Mouse (Mus musculus) ES-Bruce4 (cell line): Measurements from ENCODE around the gene Znrf1. TPM values are rescaled to one million over a fixed set of nuclear protein-coding genes. Genes with fewer than 3 reads are reported as not detected.

Experiments
- H3K27ac ChIP-seq: 2 replicates; pipeline ENCODE4 v1.5.1; 2012; ENCODE audit warnings: low read length, inconsistent platforms; ENCODE audit not compliant: insufficient read depth
- H3K27me3 ChIP-seq: 2 replicates; pipeline ENCODE4 v1.6.1; 2012; ENCODE audit warnings: mild to moderate bottlenecking, low read length, inconsistent platforms; ENCODE audit not compliant: control insufficient read depth, poor library complexity, insufficient read depth, severe bottlenecking
- H3K36me3 ChIP-seq: 2 replicates; pipeline ENCODE4 v1.6.1; 2012; ENCODE audit warnings: inconsistent platforms, mild to moderate bottlenecking, low read length, moderate library complexity; ENCODE audit not compliant: control insufficient read depth, poor library complexity, insufficient read depth, severe bottlenecking
- H3K4me1 ChIP-seq: one replicate; pipeline ENCODE4 v1.8.1; 2011; ENCODE audit warnings: low read length; ENCODE audit not compliant: control insufficient read depth, insufficient read depth
- H3K4me3 ChIP-seq: 2 replicates; pipeline ENCODE4 v1.5.1; 2011; ENCODE audit warnings: low read depth, mild to moderate bottlenecking, low read length
- H3K9ac ChIP-seq: 2 replicates; pipeline ENCODE4 v1.6.1; 2012; ENCODE audit warnings: low read depth, mild to moderate bottlenecking, inconsistent platforms; ENCODE audit not compliant: poor library complexity, severe bottlenecking
- H3K9me3 ChIP-seq: replicated peaks from 2 replicates; pipeline ENCODE4 v1.6.1; 2012; ENCODE audit warnings: mild to moderate bottlenecking, low read length, inconsistent platforms; ENCODE audit not compliant: control insufficient read depth, poor library complexity, insufficient read depth, severe bottlenecking
- CTCF ChIP-seq: IDR thresholded peaks from one replicate; pipeline ENCODE4 v1.8.1; 2011; ENCODE audit warnings: low read depth, low read length
- EP300 ChIP-seq: IDR thresholded peaks from 2 replicates; pipeline ENCODE4 v1.6.1; 2011; ENCODE audit warnings: low read depth, low read length; ENCODE audit not compliant: insufficient read depth
- POLR2A ChIP-seq: IDR thresholded peaks from one replicate; pipeline ENCODE4 v1.8.1; 2011; ENCODE audit warnings: low read length; ENCODE audit not compliant: insufficient read depth
- polyA plus RNA-seq: library from polyadenylated mRNA; stranded (reverse); fragments of >200 nt; gene quantifications from 2 replicates; pipeline ENCODE4 v1.2.4, GENCODE M21; 2011; ENCODE audit warnings: low read depth; ENCODE audit not compliant: missing spikeins, insufficient read depth, insufficient read length

The Znrf1 gene
- polyA plus RNA-seq, 1 experiment, result 38.5 TPM

- no peaks in the 10 kb centered on the region for H3K9me3 ChIP-seq
- peaks cover 2% of the 10 kb centered on the region; the same call in 1 of the 2 replicates for H3K36me3 ChIP-seq
- TF ChIP-seq CTCF (no peak), POLR2A (no peak), EP300 (no peak)
- no peaks in the 10 kb centered on the region; the same call in 1 of the 2 replicates for H3K27me3 ChIP-seq
- H3K27ac ChIP-seq, result no peak overlapping the region
- no peak overlapping the region for H3K4me3 ChIP-seq
- no peaks in the 10 kb centered on the region for H3K4me1 ChIP-seq
- H3K9ac ChIP-seq, result no peak overlapping the region
Measured at GRCm38 (mm10) chr8:111576501-111576900, 40.6 kb downstream of the Znrf1 start.

GRCm38 (mm10) chr8:111577880-111578533 is 42.1 kb downstream of the Znrf1 start:
- H3K36me3 ChIP-seq, result peaks cover 2% of the 10 kb centered on the region; the same call in 1 of the 2 replicates
- no peak for TF ChIP-seq CTCF
- no peak for TF ChIP-seq EP300
- TF ChIP-seq POLR2A, result no peak
- H3K9me3 ChIP-seq, result no peaks in the 10 kb centered on the region
- no peak overlapping the region for H3K9ac ChIP-seq
- H3K27ac ChIP-seq, result no peak overlapping the region
- H3K4me3 ChIP-seq, result no peak overlapping the region
- no peaks in the 10 kb centered on the region for H3K4me1 ChIP-seq
- no peaks in the 10 kb centered on the region; the same call in 1 of the 2 replicates for H3K27me3 ChIP-seq

- no peak overlapping the region for H3K4me3 ChIP-seq
- H3K9me3 ChIP-seq, result no peaks in the 10 kb centered on the region
- no peak overlapping the region for H3K27ac ChIP-seq
- H3K27me3 ChIP-seq, result no peaks in the 10 kb centered on the region; the same call in 1 of the 2 replicates
- H3K36me3 ChIP-seq, result peaks cover 2% of the 10 kb centered on the region; the same call in 1 of the 2 replicates
- TF ChIP-seq EP300 (no peak), CTCF (no peak), POLR2A (no peak)
- no peak overlapping the region for H3K9ac ChIP-seq
- H3K4me1 ChIP-seq, result no peaks in the 10 kb centered on the region
Measured at GRCm38 (mm10) chr8:111579318-111579717, 43.4 kb downstream of the Znrf1 start.

- TF ChIP-seq EP300, result no peak
- TF ChIP-seq CTCF, result no peak
- TF ChIP-seq POLR2A, result no peak
- peaks cover 2% of the 10 kb centered on the region; the same call in 1 of the 2 replicates for H3K36me3 ChIP-seq
- no peaks in the 10 kb centered on the region for H3K9me3 ChIP-seq
- H3K27ac ChIP-seq, result no peak overlapping the region
- H3K27me3 ChIP-seq, result no peaks in the 10 kb centered on the region; the same call in 1 of the 2 replicates
- no peak overlapping the region for H3K4me3 ChIP-seq
- H3K9ac ChIP-seq, result no peak overlapping the region
- no peaks in the 10 kb centered on the region for H3K4me1 ChIP-seq
Measured at GRCm38 (mm10) chr8:111580306-111580705, 44.4 kb downstream of the Znrf1 start.

GRCm38 (mm10) chr8:111582386-111582785 is 46.5 kb downstream of the Znrf1 start:
- Histone ChIP-seq H3K9ac (no peak overlapping the region), H3K27me3 (no peaks in the 10 kb centered on the region; the same call in 1 of the 2 replicates), H3K9me3 (no peaks in the 10 kb centered on the region), H3K36me3 (peaks cover 2% of the 10 kb centered on the region; the same call in 1 of the 2 replicates), H3K4me3 (no peak overlapping the region), H3K27ac (no peak overlapping the region), H3K4me1 (no peaks in the 10 kb centered on the region)
- TF ChIP-seq POLR2A (no peak), CTCF (no peak), EP300 (no peak)

- Histone ChIP-seq H3K27ac (no peak overlapping the region), H3K27me3 (no peaks in the 10 kb centered on the region), H3K36me3 (no peaks in the 10 kb centered on the region), H3K9me3 (no peaks in the 10 kb centered on the region), H3K9ac (no peak overlapping the region), H3K4me3 (no peak overlapping the region), H3K4me1 (no peaks in the 10 kb centered on the region)
- no peak for TF ChIP-seq EP300
- TF ChIP-seq POLR2A, result no peak
- no peak for TF ChIP-seq CTCF
Measured at GRCm38 (mm10) chr8:111584946-111585345, 49.0 kb downstream of the Znrf1 start.
